Mouse (Mus musculus) midbrain, embryonic 10.5 days (tissue): ENCODE results near the gene Nmu. TPM values are rescaled to one million over a fixed set of nuclear protein-coding genes. Genes with fewer than 3 reads are reported as not detected.

Experiments
- DNase-seq: peaks from one replicate; pipeline ENCODE4 v3.0.0-alpha.2; 2017; ENCODE audit warnings: low spot score
- H3K27ac ChIP-seq: fragments of 300-500 bp; sonication (generic); replicated peaks from 2 replicates; pipeline ENCODE4 v1.5.1; 2016; ENCODE audit warnings: mild to moderate bottlenecking
- H3K27me3 ChIP-seq: fragments of 300-500 bp; sonication (generic); 2 replicates; pipeline ENCODE4 v1.6.1; 2016; ENCODE audit warnings: low read depth, mild to moderate bottlenecking; ENCODE audit not compliant: poor library complexity, severe bottlenecking
- H3K36me3 ChIP-seq: fragments of 300-500 bp; sonication (generic); 2 replicates; pipeline ENCODE4 v1.6.1; 2016; ENCODE audit warnings: mild to moderate bottlenecking, moderate library complexity
- H3K4me1 ChIP-seq: fragments of 300-500 bp; sonication (generic); 2 replicates; pipeline ENCODE4 v1.6.1; 2016
- H3K4me3 ChIP-seq: fragments of 300-500 bp; sonication (generic); 2 replicates; pipeline ENCODE4 v1.5.1; 2016; ENCODE audit warnings: mild to moderate bottlenecking, moderate library complexity
- H3K9me3 ChIP-seq: fragments of 300-500 bp; sonication (generic); replicated peaks from 2 replicates; pipeline ENCODE4 v1.6.1; 2016; ENCODE audit warnings: mild to moderate bottlenecking
- WGBS: fragments of 180-500 bp; shearing (Covaris S2); methylation state at CpG from one replicate; pipeline ENCODE4 v1.1.7; 2016; 5-methylcytosine and 5-hydroxymethylcytosine counted together
- polyA plus RNA-seq: library from polyadenylated mRNA; unstranded; fragments of >200 nt; fragmentation: Nextera tagmentation; extraction: Ambion mirVana; gene quantifications from 2 replicates; pipeline ENCODE4 v1.2.1, GENCODE M21; 2016

The Nmu gene
- polyA plus RNA-seq, 1 experiment from 2014 or later = 0.28 TPM

DNA sequence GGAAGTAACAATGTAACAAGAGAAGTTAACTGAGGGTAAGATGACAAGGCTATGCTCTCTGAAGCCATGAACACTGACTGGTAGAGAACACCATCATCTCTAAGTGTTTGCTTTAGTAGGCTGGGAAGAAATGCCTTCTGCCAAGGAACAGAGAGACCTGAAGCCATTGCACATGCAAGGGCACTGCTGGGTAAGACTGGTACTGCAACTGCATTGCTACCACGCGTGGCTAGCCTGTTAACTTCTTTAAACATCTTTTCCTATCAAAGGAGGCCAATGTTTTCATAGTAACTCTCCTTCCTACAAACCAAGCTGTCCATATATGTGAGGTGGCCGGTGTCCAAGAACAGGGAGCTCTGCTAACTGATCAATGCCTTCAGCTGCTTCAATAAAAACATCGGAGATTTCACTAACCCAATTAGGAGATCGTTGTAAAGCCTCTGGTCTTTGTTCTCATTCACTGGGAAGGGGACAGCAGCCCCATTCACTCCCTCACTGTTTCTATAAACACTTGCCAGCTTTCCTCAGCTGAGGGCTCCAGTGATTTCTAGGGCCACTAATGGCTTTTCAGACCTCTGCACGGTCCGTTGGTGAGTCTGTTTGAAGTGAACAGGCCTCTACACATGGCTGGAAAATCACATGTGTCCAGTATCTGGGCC is 11.5 kb downstream of the Nmu start:
- WGBS = 51% methylated on average over 7 of the region's 7 CpGs
- H3K9me3 ChIP-seq = no peaks in the 10 kb centered on the region
- H3K36me3 ChIP-seq = no peaks in the 10 kb centered on the region
- no peak overlapping the region for H3K27ac ChIP-seq
- H3K4me3 ChIP-seq = no peak overlapping the region
- DNase-seq = no peak
- no peaks in the 10 kb centered on the region for H3K27me3 ChIP-seq
- H3K4me1 ChIP-seq = peaks cover 6% of the 10 kb centered on the region

DNA sequence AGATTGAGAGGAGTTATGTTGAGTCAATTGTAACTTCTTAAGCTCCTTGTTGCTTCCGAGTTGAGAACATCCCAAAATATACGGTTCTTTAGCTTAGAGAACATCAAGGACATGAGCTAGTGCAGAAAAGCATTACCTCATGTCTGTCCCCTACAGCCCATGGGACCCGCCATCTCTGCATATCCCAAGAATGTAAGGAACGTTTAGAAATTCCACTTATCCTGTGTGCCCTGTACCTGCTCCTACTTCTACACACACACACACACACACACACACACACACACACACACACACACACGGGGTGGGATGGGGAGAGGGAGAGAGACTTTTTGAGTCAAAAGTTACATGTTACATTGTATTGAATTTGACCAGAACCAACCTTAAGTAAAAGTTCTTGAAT is 12.1 kb downstream of the Nmu start:
- Histone ChIP-seq H3K4me3 (no peak overlapping the region), H3K9me3 (no peaks in the 10 kb centered on the region), H3K4me1 (peaks cover 6% of the 10 kb centered on the region), H3K27ac (no peak overlapping the region), H3K36me3 (no peaks in the 10 kb centered on the region), H3K27me3 (no peaks in the 10 kb centered on the region)
- WGBS = 80% methylated on average over 5 of the region's 5 CpGs
- no peak for DNase-seq

DNA sequence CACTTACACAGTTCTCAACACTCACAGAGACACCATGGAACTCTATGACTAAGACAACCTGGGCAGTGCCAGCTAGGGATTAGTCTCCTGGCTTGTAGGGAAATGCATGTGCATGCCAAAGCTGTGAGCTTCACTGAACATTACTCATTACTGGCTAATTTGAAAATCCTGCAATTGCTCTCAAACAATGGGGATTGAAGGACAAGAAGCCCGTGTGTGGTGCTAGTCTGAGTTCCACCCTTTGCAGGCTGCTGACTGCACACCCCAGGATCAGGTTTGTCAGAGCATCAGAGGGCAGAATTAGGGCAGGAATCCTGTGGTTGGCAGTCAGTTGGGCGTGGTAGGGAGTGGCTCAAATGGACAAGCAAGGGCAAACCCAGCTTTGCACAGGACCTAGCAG is 17.5 kb downstream of the Nmu start:
- WGBS = 63% methylated on average over 2 of the region's 2 CpGs
- Histone ChIP-seq H3K27me3 (no peaks in the 10 kb centered on the region), H3K4me1 (no peaks in the 10 kb centered on the region), H3K27ac (no peak overlapping the region), H3K9me3 (no peaks in the 10 kb centered on the region), H3K36me3 (no peaks in the 10 kb centered on the region), H3K4me3 (no peak overlapping the region)
- DNase-seq = no peak

DNA sequence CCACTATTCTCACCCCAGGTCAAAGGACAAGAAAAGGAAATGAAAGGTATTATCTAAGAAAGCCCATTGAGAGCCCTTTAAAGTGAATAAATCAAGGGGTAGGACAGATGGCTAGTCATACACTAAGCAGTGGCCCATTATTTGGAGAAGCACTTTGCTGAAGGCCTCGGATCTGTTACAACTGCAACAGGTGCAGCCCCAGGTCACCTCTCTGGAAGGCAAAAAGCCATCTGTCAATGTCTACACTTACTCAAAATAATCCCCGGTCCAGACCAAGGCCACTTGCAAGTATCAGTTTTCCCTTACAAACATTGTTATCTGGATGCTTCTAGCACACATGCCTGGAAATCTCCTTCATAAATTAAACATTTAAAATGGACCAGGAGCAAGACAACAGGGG is 22.7 kb downstream of the Nmu start:
- Histone ChIP-seq H3K36me3 (no peaks in the 10 kb centered on the region), H3K27ac (no peak overlapping the region), H3K27me3 (no peaks in the 10 kb centered on the region), H3K4me1 (no peaks in the 10 kb centered on the region), H3K9me3 (no peaks in the 10 kb centered on the region), H3K4me3 (no peak overlapping the region)
- 77% methylated on average over 2 of the region's 2 CpGs for WGBS
- no peak for DNase-seq

DNA sequence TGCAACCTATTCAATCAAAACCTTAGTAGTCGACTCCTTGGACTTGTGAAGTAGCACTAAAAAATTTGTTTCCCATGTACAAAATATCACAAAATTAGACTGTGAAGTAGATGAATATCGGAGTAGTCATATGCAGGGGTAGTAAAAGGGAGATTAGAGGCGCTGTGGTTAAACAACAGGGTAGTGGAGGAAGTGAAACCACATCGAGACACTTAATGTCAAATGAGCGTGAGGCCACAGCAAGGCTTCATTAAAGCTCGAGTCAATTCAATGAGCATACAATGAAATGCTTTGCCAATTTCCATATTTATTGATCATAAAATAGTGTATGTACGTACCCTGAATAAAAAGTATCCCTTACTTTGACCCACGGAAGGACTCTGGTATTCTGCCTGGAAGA is 26.5 kb downstream of the Nmu start:
- DNase-seq = no peak
- no peaks in the 10 kb centered on the region for H3K9me3 ChIP-seq
- WGBS = 92% methylated on average over 8 of the region's 8 CpGs
- no peaks in the 10 kb centered on the region for H3K36me3 ChIP-seq
- peaks cover 7% of the 10 kb centered on the region for H3K4me1 ChIP-seq
- no peak overlapping the region for H3K27ac ChIP-seq
- no peaks in the 10 kb centered on the region for H3K27me3 ChIP-seq
- H3K4me3 ChIP-seq = no peak overlapping the region

DNA sequence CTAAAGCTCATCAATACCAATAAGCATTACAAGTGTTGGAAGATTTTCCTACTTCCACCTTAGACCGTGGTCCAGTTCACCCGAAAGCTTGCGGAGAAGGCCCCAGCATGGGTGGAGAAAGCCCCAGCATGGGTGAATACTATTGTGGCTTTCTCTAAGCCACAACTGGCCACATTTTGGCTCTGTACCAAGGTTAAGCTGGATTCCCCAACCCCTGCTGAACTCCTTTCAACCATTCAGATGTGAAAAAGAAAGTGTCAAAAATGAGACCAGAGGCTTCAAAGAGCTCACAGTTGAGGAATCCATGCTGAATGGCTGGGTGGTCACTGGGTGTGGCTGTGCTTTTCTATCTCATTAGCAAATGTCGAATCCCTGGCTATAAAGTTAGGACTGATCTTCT is 29.8 kb downstream of the Nmu start:
- Histone ChIP-seq H3K4me3 (no peak overlapping the region), H3K4me1 (peaks cover 7% of the 10 kb centered on the region), H3K9me3 (no peaks in the 10 kb centered on the region), H3K36me3 (no peaks in the 10 kb centered on the region), H3K27ac (no peak overlapping the region), H3K27me3 (no peaks in the 10 kb centered on the region)
- 57% methylated on average over 4 of the region's 4 CpGs for WGBS
- no peak for DNase-seq

DNA sequence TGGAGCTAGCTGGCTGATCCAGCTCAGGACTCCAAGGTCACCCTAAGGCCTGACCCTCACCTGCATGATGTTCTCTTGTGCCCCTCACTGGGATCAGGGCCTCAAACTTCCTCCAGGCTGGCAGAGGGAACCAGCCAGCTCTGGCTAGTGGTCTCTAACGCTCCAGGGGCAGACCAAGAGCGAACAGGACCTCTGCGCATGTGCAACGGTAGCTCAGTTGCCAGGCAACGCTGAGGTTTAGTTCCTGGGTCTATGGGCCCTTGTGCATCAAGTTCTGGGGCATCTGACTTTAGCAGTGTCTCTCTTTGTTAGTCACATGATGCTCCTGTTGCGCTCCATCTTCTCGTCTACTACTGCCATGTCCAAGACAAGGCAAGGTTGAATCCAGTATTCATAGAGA is 32.6 kb downstream of the Nmu start, which contains the start of gene Pdcl2:
Gene Pdcl2 (minus strand): TSS at position 204 of the 400 bp plus-strand sequence.
- H3K36me3 ChIP-seq = no peaks in the 10 kb centered on the region
- no peak within 1 kb of the TSS for H3K4me3 ChIP-seq
- H3K9me3 ChIP-seq = no peaks in the 10 kb centered on the region
- DNase-seq = no peak
- WGBS = 92% methylated on average over 7 of the region's 7 CpGs
- H3K27me3 ChIP-seq = no peaks in the 10 kb centered on the region
- H3K4me1 ChIP-seq = peaks cover 7% of the 10 kb centered on the region
- no peak within 1 kb of the TSS for H3K27ac ChIP-seq

DNA sequence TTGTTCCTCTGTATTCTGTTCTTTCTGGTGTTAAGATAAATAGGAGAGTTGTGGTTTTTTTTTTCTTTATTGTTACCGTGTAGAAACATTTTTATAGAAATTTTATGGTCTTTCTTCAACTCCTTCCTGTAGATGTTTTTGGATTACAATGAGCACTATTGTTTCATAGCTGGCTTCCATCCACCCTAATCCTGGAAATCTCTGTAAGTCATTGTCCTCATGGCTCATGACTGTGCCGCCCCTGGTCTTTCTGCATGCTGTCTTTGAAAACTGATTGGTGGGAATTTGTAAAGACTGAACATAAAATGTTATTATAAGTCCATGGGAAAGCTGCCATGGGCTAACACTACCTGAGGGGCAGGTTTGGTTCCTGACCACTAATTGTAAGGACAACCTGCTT is 36.3 kb downstream of the Nmu start:
- 85% methylated on average over 2 of the region's 2 CpGs for WGBS
- Histone ChIP-seq H3K36me3 (no peaks in the 10 kb centered on the region), H3K4me1 (peaks cover under 1% of the 10 kb centered on the region; the same call in 1 of the 2 replicates), H3K9me3 (no peaks in the 10 kb centered on the region), H3K4me3 (no peak overlapping the region), H3K27ac (no peak overlapping the region), H3K27me3 (no peaks in the 10 kb centered on the region)
- DNase-seq = no peak

DNA sequence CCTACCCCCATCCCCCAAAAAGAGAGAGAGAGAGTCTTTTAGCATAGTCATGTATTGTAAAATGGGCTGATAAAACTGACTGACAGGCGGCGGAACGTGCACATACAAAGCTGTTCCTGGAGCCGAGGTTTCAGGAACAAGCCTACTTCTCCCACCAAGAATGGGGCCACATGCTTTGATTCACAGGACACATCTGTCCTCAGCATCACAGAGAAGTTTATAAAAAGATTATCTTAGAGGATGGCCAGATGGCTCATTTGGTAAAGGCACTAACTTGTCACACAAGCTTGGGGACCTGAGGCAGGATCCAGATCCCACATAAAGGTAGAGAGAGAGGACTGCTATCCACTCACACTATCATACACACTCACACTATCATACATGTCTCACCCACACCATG is 38.5 kb downstream of the Nmu start:
- DNase-seq = no peak
- Histone ChIP-seq H3K27ac (no peak overlapping the region), H3K9me3 (no peaks in the 10 kb centered on the region), H3K4me3 (no peak overlapping the region), H3K27me3 (no peaks in the 10 kb centered on the region), H3K4me1 (peaks cover 14% of the 10 kb centered on the region), H3K36me3 (no peaks in the 10 kb centered on the region)
- WGBS = 93% methylated on average over 4 of the region's 4 CpGs

DNA sequence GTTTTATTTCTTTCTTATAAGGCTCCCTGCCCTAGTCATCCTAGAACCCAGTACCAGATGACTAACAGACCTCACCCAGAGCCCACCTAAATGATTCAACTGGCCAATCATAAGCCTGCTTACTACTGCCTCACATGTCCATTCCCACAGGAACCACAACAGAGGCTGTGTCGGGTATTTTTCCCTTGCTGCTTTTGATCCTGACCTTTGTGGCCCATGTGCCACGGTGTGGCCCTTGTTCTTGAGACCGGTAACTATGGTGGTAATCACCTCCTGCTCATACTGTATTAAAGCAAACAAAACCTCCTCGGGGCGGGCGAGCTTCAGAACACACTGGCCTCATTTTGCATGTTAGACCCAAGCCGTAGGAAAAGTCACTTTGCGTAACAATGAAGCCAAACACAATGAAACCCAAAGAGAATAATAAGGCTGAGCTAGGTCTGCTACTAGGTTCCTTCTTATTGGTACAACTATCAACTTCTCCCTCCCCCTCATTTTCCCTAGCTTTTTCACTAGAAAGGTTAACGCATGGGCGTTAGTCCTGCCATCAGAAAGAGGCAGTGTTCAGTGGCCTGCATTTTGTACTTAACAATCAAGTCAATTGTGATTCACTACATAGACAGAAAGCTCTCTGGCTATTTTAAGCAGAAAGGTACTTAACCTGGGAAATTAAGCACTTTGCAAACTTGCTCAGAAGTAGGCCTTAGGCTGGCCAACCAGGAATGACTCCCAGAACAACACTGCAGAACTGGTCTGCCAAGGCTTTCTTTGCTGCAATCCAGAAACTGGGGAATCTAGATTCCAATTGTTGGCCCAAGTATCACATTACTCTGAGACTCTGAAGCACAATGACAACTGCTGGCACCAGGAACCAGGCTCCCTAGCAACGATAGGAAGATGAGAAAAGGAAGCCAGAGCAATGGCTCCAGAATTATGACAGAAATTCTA is 42.1 kb downstream of the Nmu start:
- Histone ChIP-seq H3K27ac (peak overlapping the region; percentile 33; the same call in 1 of the 2 replicates), H3K4me3 (no peak overlapping the region), H3K27me3 (no peaks in the 10 kb centered on the region), H3K9me3 (no peaks in the 10 kb centered on the region), H3K36me3 (no peaks in the 10 kb centered on the region), H3K4me1 (peaks cover 14% of the 10 kb centered on the region)
- WGBS = 26% methylated on average over 11 of the region's 11 CpGs
- DNase-seq = peak; percentile 23

DNA sequence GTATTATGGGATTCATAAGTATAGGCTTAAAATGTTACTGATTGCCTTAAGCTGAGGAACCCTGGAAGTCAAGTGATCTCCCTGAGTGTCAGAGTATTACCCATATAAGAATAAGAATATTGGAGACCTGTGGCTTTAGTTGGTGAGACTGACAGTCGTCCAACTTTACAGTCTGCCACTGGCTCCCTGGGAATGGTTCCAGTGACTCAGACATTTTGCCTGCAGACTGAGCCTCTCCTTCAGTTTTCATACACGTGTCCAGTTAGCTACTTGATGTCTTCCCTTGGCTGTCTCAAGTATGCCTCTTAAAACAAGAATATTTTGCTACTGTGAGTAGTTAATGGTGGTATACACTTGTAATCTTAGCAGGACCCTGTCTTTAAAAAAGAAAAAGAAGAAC is 55.4 kb downstream of the Nmu start:
- Histone ChIP-seq H3K9me3 (no peaks in the 10 kb centered on the region), H3K4me1 (peaks cover 16% of the 10 kb centered on the region), H3K27me3 (no peaks in the 10 kb centered on the region), H3K4me3 (no peak overlapping the region), H3K27ac (no peak overlapping the region), H3K36me3 (no peaks in the 10 kb centered on the region)
- no peak for DNase-seq
- 74% methylated on average over 2 of the region's 2 CpGs for WGBS

DNA sequence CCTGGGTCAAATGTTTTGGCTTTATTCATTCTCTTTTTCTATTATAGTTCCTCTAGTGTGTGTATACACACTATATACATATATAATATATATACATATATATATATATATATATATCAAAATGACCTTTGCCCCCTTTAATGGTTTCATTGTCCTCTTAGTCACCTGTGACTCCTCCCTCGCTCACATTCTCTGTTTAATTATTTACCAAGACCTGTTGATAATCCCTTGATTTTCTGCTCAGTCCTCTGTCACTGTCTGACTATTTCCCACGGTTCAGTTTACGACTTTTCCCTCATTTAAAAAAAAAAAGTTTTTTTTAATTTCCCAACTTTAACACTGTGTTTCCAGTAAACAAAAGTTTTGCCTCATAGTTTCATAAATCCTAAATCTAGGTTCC is 57.3 kb downstream of the Nmu start:
- H3K36me3 ChIP-seq = no peaks in the 10 kb centered on the region
- no peaks in the 10 kb centered on the region for H3K9me3 ChIP-seq
- peaks cover 29% of the 10 kb centered on the region for H3K4me1 ChIP-seq
- no peak for DNase-seq
- WGBS = 71% methylated on average over 3 of the region's 3 CpGs
- H3K4me3 ChIP-seq = no peak overlapping the region
- no peak overlapping the region for H3K27ac ChIP-seq
- H3K27me3 ChIP-seq = no peaks in the 10 kb centered on the region

DNA sequence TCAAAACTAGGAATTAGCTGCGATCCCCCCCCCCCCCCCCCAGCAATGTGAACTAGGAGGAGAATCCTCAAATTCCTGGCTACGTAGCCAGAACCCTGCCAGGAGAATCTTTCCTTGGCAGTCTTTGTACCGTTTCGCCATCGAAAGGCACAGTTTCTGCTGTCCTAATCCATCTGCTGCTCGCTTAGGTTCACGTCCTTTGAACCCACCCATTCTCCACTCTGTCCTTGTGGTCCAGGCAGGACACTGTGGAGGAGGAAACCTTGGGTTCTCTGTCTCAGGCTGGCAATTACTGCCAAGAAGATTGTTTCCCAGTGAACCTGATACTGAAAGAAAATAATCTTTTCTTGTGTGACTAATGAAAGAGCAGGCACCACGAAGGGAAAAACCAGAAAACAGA is 58.0 kb downstream of the Nmu start:
- 3% methylated on average over 8 of the region's 8 CpGs for WGBS
- DNase-seq = peak; percentile 32

More for the DNA sequence above, 58.0 kb downstream of the Nmu start:
- no peaks in the 10 kb centered on the region for H3K36me3 ChIP-seq
- no peaks in the 10 kb centered on the region for H3K27me3 ChIP-seq
- H3K4me1 ChIP-seq = peaks cover 31% of the 10 kb centered on the region
- peak overlapping the region; percentile 94 for H3K4me3 ChIP-seq
- no peaks in the 10 kb centered on the region for H3K9me3 ChIP-seq
- H3K27ac ChIP-seq = no peak overlapping the region
